Mouse (Mus musculus): ENCODE data around the gene Fbxl3.

DNA sequence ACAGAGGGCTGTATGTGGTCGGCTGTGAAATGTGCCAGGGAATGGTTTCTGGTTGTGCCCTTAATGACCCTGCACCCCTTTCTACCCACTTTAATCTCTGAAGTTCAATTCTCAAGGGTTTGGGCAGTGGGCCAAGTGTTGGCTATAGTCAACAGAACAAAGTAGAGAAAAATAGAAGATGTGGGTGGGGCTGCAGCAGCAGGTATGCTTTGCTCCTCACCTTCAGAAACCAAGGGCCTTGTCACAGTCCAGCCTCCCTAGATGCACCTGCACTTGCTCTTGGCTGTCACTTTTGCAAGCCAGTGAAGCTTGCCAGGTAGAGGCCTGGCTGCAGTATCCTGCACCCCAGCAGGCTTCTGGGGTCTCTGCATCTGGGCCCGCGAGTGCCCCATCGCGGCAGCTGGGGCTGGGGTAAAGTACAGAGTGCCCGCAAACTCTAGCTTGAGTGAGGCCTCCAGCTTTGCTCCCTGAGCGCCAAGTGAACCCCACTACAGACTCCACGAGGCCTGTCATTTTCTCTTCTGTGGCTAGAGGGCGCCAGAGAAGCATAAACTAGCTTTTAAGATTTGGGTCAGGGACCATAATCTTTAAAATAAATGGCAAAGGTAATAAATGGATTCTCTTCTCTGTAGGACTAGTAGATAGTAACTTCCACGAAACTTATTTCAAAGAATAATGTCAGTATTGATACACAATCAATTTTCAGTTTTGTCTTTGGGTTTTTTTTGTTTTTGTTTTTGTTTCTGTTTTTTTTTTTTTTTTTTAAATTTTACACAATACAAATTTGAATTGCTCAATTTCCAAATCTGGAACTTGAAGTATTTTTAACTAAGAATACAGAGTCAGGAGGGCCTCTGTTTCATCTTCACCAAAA, 33.8 kb downstream of the Fbxl3 start:
- TF ChIP-seq MAX (IDR thresholded peaks at IDR 0.05) (no peak), MYOG (IDR thresholded peaks at IDR 0.05; ENCODE audit: control insufficient read depth, extremely low read depth, insufficient read length) (no peak), CTCF (IDR thresholded peaks at IDR 0.05; ENCODE audit: control insufficient read depth, insufficient read depth, insufficient read length) (no peak)

Measured in C2C12 (cell line).